ENCODE assay signal across 20 mouse cellular contexts in genomic region chr6:38789221-38789810, GRCm38 (mm10).
DNase-seq lines count a peak whose midpoint lies in the region; ATAC-seq lines count a peak whose summit lies in the region.
"Had no signal": no experiment of that assay in that cellular context is flagged by ENCODE, and none has a peak within 500 bp of the region (broad histone marks: within the 10 kb centered on the region; RNA-seq: fewer than 3 reads in every experiment).

No protein-coding gene starts in this region.

- H3K4me1 ChIP-seq in intestine, embryonic 14.5 days (replicated peaks; ENCODE audit: control insufficient read depth, insufficient read depth, low read length), result peaks cover 18% of the 10 kb centered on the region
- peaks cover 19% of the 10 kb centered on the region for H3K4me1 ChIP-seq in intestine, embryonic 16.5 days (ENCODE audit: control insufficient read depth, insufficient read depth, low read length)

- no peak overlapping the region for H3K4me3 ChIP-seq in intestine, embryonic 14.5 days (ENCODE audit: low read depth, low read length)
- no peak overlapping the region for H3K4me3 ChIP-seq in intestine, embryonic 16.5 days (ENCODE audit: low read length)
- H3K4me3 ChIP-seq: embryonic facial prominence, embryonic 13.5 days; forebrain, embryonic 15.5 days; hindbrain, embryonic 12.5 days; limb, embryonic 15.5 days; midbrain, embryonic 13.5 days had no signal

- no peaks in the 10 kb centered on the region for H3K9me3 ChIP-seq in intestine, embryonic 14.5 days (ENCODE audit: control insufficient read depth, low read length)
- peaks cover 4% of the 10 kb centered on the region; the same call in 1 of the 2 replicates for H3K9me3 ChIP-seq in intestine, embryonic 16.5 days (ENCODE audit: control insufficient read depth, low read length)
- H3K9me3 ChIP-seq: embryonic facial prominence, embryonic 13.5 days; forebrain, embryonic 15.5 days; hindbrain, embryonic 12.5 days; limb, embryonic 15.5 days; midbrain, embryonic 13.5 days had no signal

- no peak overlapping the region for H3K27ac ChIP-seq in intestine, embryonic 14.5 days (ENCODE audit: low read depth)
- H3K27ac ChIP-seq in intestine, embryonic 16.5 days (ENCODE audit: low read length), result no peak overlapping the region
- H3K27ac ChIP-seq: forebrain, embryonic 15.5 days; hindbrain, embryonic 12.5 days; limb, embryonic 15.5 days; midbrain, embryonic 13.5 days had no signal

- no peak overlapping the region for H3K4me2 ChIP-seq in intestine, embryonic 14.5 days (ENCODE audit: low read length)
- no peak overlapping the region for H3K4me2 ChIP-seq in intestine, embryonic 16.5 days (ENCODE audit: low read depth, low read length)
- H3K4me2 ChIP-seq: embryonic facial prominence, embryonic 13.5 days; forebrain, embryonic 15.5 days; hindbrain, embryonic 12.5 days; limb, embryonic 15.5 days; midbrain, embryonic 13.5 days had no signal

- 0 out of 2 replicates have a peak, but pooled peaks cover 5% of the 10 kb centered on the region for H3K36me3 ChIP-seq in intestine, embryonic 14.5 days (ENCODE audit: control insufficient read depth, insufficient read depth, low read length)
- H3K36me3 ChIP-seq in intestine, embryonic 16.5 days (ENCODE audit: control insufficient read depth, insufficient read depth, low read length), result no peaks in the 10 kb centered on the region
- H3K36me3 ChIP-seq: forebrain, embryonic 15.5 days; hindbrain, embryonic 12.5 days; limb, embryonic 15.5 days had no signal

- WGBS in intestine, embryonic 14.5 days, result 84% methylated on average over 5 of the region's 5 CpGs
- WGBS in intestine, embryonic 16.5 days, result 71% methylated on average over 5 of the region's 5 CpGs

- H3K27me3 ChIP-seq in intestine, embryonic 14.5 days (replicated peaks; ENCODE audit: control insufficient read depth, insufficient read depth, low read length), result no peaks in the 10 kb centered on the region
- no peaks in the 10 kb centered on the region for H3K27me3 ChIP-seq in intestine, embryonic 16.5 days (replicated peaks; ENCODE audit: control insufficient read depth, insufficient read depth, low read length)
- H3K27me3 ChIP-seq: embryonic facial prominence, embryonic 13.5 days; forebrain, embryonic 15.5 days; hindbrain, embryonic 12.5 days; limb, embryonic 15.5 days; midbrain, embryonic 13.5 days; Patski had no signal

- no peak for ATAC-seq in intestine, embryonic 14.5 days (replicated peaks; ENCODE audit: low FRiP score, low TSS enrichment, low read depth)
- ATAC-seq in intestine, embryonic 16.5 days, result no peak
- ATAC-seq: forebrain, embryonic 15.5 days; midbrain, embryonic 13.5 days; Patski had no signal

- peak; percentile 36 for DNase-seq in intestine, embryonic 14.5 days (ENCODE audit: low spot score)
- peak; percentile 63 for DNase-seq in CD4-positive, CD25-positive, alpha-beta regulatory T cell, adult 2 months (ENCODE audit: low read depth, low spot score)
- peak; percentile 80 for DNase-seq in induced T-regulatory cell, adult 2 months (ENCODE audit: low read depth)
- DNase-seq in naive thymus-derived CD4-positive, alpha-beta T cell, adult 2 months (ENCODE audit: low read depth), result peak; percentile 55
- DNase-seq in lung, postnatal 14 days, result no peak
- no peak for DNase-seq in right cerebral cortex, postnatal 10 days (ENCODE audit: low spot score in 2 of 2)
- DNase-seq: adrenal gland, postnatal 14 days; cerebellum, postnatal 10 days; gastrocnemius, postnatal 25 days; kidney, adult 11 months; kidney, postnatal 14 days; right cerebral cortex, postnatal 25 days; thymus, postnatal 36 days had no signal

- H3K9ac ChIP-seq in intestine, embryonic 14.5 days (ENCODE audit: low read length), result no peak overlapping the region
- H3K9ac ChIP-seq in intestine, embryonic 16.5 days (ENCODE audit: low read depth, low read length), result no peak overlapping the region
- H3K9ac ChIP-seq: embryonic facial prominence, embryonic 13.5 days; forebrain, embryonic 15.5 days; hindbrain, embryonic 12.5 days; limb, embryonic 15.5 days; midbrain, embryonic 13.5 days had no signal

Comparison
In these comparisons a context has a peak if more than half of its experiments do, and no peak if none do; other contexts are left out.
1. DNase-seq: peak in intestine, embryonic 14.5 days (single experiment), CD4-positive, CD25-positive, alpha-beta regulatory T cell, adult 2 months (single experiment), induced T-regulatory cell, adult 2 months (single experiment) and naive thymus-derived CD4-positive, alpha-beta T cell, adult 2 months (single experiment); none in lung, postnatal 14 days (single experiment) and right cerebral cortex, postnatal 10 days (0 of 2).